Mouse (Mus musculus): ENCODE measurements around the gene Cdip1. TPM values are rescaled to one million over a fixed set of nuclear protein-coding genes. Genes with fewer than 3 reads are reported as not detected.
"Not testable (repeated sequence)": the region's sequence is repeated elsewhere in the genome, so short reads cannot be mapped to it uniquely, and the experiment has no call there.

Cdip1 gene
- 100 to 1,000 TPM; 105 to 130 TPM for total RNA-seq (2021)
- polyA plus RNA-seq (2012; rRNA removed), result 400 and 500 TPM in 2 replicates
- long read RNA-seq, full-length matches to known transcripts, result 83 of 115 reads
- long read RNA-seq, partial matches to known transcripts, result 8 of 115 reads
- long read RNA-seq, other reads (novel, unspliced or antisense), result 24 of 115 reads

GRCm38 (mm10) chr16:4789810-4790559 lies at the start of gene Cdip1:
TSS of gene Cdip1 (minus strand) at chr16:4790292.
- DNase-seq, result peak; percentile 97

GRCm38 (mm10) chr16:4839552-4839951 lies 49.5 kb upstream of the Cdip1 start:
- no peak for DNase-seq

GRCm38 (mm10) chr16:4837631-4838030 lies 47.5 kb upstream of the Cdip1 start:
- DNase-seq, result peak; percentile 30

GRCm38 (mm10) chr16:4835191-4835590 lies 45.1 kb upstream of the Cdip1 start, which contains the start of gene 4930562C15Rik:
TSS of gene 4930562C15Rik (plus strand) at chr16:4835416.
- DNase-seq, result no peak

GRCm38 (mm10) chr16:4833858-4834257 lies 43.8 kb upstream of the Cdip1 start:
- no peak for DNase-seq

GRCm38 (mm10) chr16:4831650-4832419 lies 41.7 kb upstream of the Cdip1 start:
- DNase-seq, result peak; percentile 51

GRCm38 (mm10) chr16:4829271-4829900 lies 39.3 kb upstream of the Cdip1 start:
- no peak for DNase-seq

- DNase-seq, result no peak
Observed at GRCm38 (mm10) chr16:4827639-4828038, 37.5 kb upstream of the Cdip1 start.

GRCm38 (mm10) chr16:4824466-4824865 lies 34.4 kb upstream of the Cdip1 start:
- DNase-seq, result not testable (repeated sequence)

- no peak for DNase-seq
Observed at GRCm38 (mm10) chr16:4818349-4818748, 28.3 kb upstream of the Cdip1 start.

GRCm38 (mm10) chr16:4796631-4797030 lies 6.5 kb upstream of the Cdip1 start:
- DNase-seq, result no peak

GRCm38 (mm10) chr16:4791332-4791731 lies 1.2 kb upstream of the Cdip1 start:
- no peak for DNase-seq

GRCm38 (mm10) chr16:4789311-4789768 lies 752 bp downstream of the Cdip1 start:
- DNase-seq, result no peak

GRCm38 (mm10) chr16:4788176-4788575 lies 1.9 kb downstream of the Cdip1 start:
- no peak for DNase-seq

- no peak for DNase-seq
Observed at GRCm38 (mm10) chr16:4785706-4786105, 4.4 kb downstream of the Cdip1 start.

- DNase-seq, result no peak
Observed at GRCm38 (mm10) chr16:4782515-4782914, 7.6 kb downstream of the Cdip1 start.

GRCm38 (mm10) chr16:4781524-4782196 lies 8.4 kb downstream of the Cdip1 start:
- DNase-seq, result peak; percentile 78

- DNase-seq, result no peak
Observed at GRCm38 (mm10) chr16:4778940-4779339, 11.2 kb downstream of the Cdip1 start.

- DNase-seq, result no peak
Observed at GRCm38 (mm10) chr16:4777905-4778609, 12.0 kb downstream of the Cdip1 start.

- DNase-seq, result no peak
Observed at GRCm38 (mm10) chr16:4777171-4777904, 12.8 kb downstream of the Cdip1 start.

Data from adrenal gland, adult 2 months (tissue).